Mouse (Mus musculus): Measurements from ENCODE around the gene Ctnna2. TPM values are rescaled to one million over a fixed set of nuclear protein-coding genes. Genes with fewer than 3 reads are reported as not detected.

Gene Ctnna2
- total and polyA plus RNA-seq, 2 experiments from 2014 or later: 95.0 to 150 TPM

GRCm38 (mm10) chr6:77391663-77392062 is 587.8 kb downstream of the Ctnna2 start:
- Histone ChIP-seq H3K4me3 (ENCODE audit: low read length) (no peak overlapping the region), H3K4me2 (ENCODE audit: low read depth, low read length) (no peak overlapping the region), H3K4me1 (ENCODE audit: insufficient read depth, low read length) (no peaks in the 10 kb centered on the region), H3K27ac (no peak overlapping the region), H3K36me3 (ENCODE audit: insufficient read depth, low read length) (no peaks in the 10 kb centered on the region), H3K9me3 (ENCODE audit: low read length) (no peaks in the 10 kb centered on the region), H3K27me3 (ENCODE audit: insufficient read depth, low read length) (no peaks in the 10 kb centered on the region), H3K9ac (replicated peaks; ENCODE audit: low read length) (no peak overlapping the region)
- 87% methylated on average over 1 of the region's 1 CpGs for WGBS
- DNase-seq (ENCODE audit: low spot score): no peak
- no peak for ATAC-seq
- TF ChIP-seq CTCF (IDR thresholded peaks at IDR 0.05; ENCODE audit: low read depth): no peak

DNA sequence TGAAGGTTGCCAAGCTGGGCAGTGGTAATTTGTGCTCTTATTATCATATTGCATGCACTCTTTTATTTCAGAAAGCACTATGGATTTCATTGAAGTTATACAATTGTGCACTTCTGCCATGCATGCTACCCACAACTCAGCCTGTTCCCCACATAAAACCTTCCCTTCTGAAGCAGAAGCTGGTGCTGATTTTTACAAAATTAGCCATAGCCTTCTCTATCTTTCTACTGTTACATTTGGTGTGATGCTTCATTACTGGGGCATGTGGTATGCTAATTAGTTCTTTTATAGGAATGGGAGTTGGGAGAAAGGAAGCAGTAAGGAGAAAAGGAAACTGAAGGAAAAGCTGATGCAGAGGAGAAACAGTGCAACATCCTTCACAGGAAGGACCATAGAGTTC is 598.2 kb downstream of the Ctnna2 start:
- Histone ChIP-seq H3K9ac (replicated peaks; ENCODE audit: low read length) (no peak overlapping the region), H3K27ac (no peak overlapping the region), H3K36me3 (ENCODE audit: insufficient read depth, low read length) (no peaks in the 10 kb centered on the region), H3K4me3 (ENCODE audit: low read length) (no peak overlapping the region), H3K9me3 (ENCODE audit: low read length) (no peaks in the 10 kb centered on the region), H3K4me1 (ENCODE audit: insufficient read depth, low read length) (no peaks in the 10 kb centered on the region), H3K4me2 (ENCODE audit: low read depth, low read length) (no peak overlapping the region), H3K27me3 (ENCODE audit: insufficient read depth, low read length) (no peaks in the 10 kb centered on the region)
- no peak for DNase-seq (ENCODE audit: low spot score)
- TF ChIP-seq CTCF (IDR thresholded peaks at IDR 0.05; ENCODE audit: low read depth): no peak
- no peak for ATAC-seq

DNA sequence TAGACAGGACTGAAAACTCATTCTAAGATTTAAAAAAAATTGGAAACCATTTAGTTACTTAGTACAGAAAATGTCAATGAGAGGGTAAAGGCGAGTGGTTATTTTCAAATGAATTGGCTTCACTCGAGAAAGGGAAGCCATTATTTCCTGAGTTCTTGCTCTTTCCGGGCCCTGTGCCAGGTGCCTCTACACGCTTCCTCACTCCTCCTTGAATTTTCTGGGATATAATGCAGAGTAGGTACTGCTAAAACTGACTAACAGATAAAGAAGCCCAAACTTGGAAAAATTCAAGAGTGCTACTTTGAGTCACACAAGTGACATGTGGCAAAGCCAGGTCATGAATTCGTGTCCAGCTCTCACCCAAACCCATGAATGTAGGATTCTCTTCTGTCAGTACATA is 606.4 kb downstream of the Ctnna2 start:
- Histone ChIP-seq H3K4me3 (ENCODE audit: low read length) (no peak overlapping the region), H3K27me3 (ENCODE audit: insufficient read depth, low read length) (no peaks in the 10 kb centered on the region), H3K4me2 (ENCODE audit: low read depth, low read length) (no peak overlapping the region), H3K36me3 (ENCODE audit: insufficient read depth, low read length) (no peaks in the 10 kb centered on the region), H3K9me3 (ENCODE audit: low read length) (no peaks in the 10 kb centered on the region), H3K9ac (replicated peaks; ENCODE audit: low read length) (no peak overlapping the region), H3K27ac (no peak overlapping the region), H3K4me1 (ENCODE audit: insufficient read depth, low read length) (no peaks in the 10 kb centered on the region)
- 55% methylated on average over 5 of the region's 5 CpGs for WGBS
- DNase-seq (ENCODE audit: low spot score) (peak; percentile 28), ATAC-seq (no peak)
- no peak for TF ChIP-seq CTCF (IDR thresholded peaks at IDR 0.05; ENCODE audit: low read depth)

GRCm38 (mm10) chr6:77371147-77371546 is 608.4 kb downstream of the Ctnna2 start:
- no peaks in the 10 kb centered on the region for H3K4me1 ChIP-seq (ENCODE audit: insufficient read depth, low read length)
- H3K36me3 ChIP-seq (ENCODE audit: insufficient read depth, low read length): no peaks in the 10 kb centered on the region
- DNase-seq (ENCODE audit: low spot score) (no peak), ATAC-seq (no peak)
- H3K9me3 ChIP-seq (ENCODE audit: low read length): no peaks in the 10 kb centered on the region
- WGBS: 87% methylated on average over 2 of the region's 2 CpGs
- no peak overlapping the region for H3K4me2 ChIP-seq (ENCODE audit: low read depth, low read length)
- TF ChIP-seq CTCF (IDR thresholded peaks at IDR 0.05; ENCODE audit: low read depth): no peak
- H3K4me3 ChIP-seq (ENCODE audit: low read length): no peak overlapping the region
- H3K27me3 ChIP-seq (ENCODE audit: insufficient read depth, low read length): no peaks in the 10 kb centered on the region
- no peak overlapping the region for H3K27ac ChIP-seq
- H3K9ac ChIP-seq (replicated peaks; ENCODE audit: low read length): no peak overlapping the region

GRCm38 (mm10) chr6:77358471-77358837 is 621.0 kb downstream of the Ctnna2 start:
- Histone ChIP-seq H3K4me2 (ENCODE audit: low read depth, low read length) (no peak overlapping the region), H3K9me3 (ENCODE audit: low read length) (no peaks in the 10 kb centered on the region), H3K36me3 (ENCODE audit: insufficient read depth, low read length) (no peaks in the 10 kb centered on the region), H3K27ac (peak overlapping the region; percentile 57; the same call in 1 of the 2 replicates), H3K4me3 (ENCODE audit: low read length) (no peak overlapping the region), H3K27me3 (ENCODE audit: insufficient read depth, low read length) (no peaks in the 10 kb centered on the region), H3K9ac (replicated peaks; ENCODE audit: low read length) (no peak overlapping the region), H3K4me1 (ENCODE audit: insufficient read depth, low read length) (no peaks in the 10 kb centered on the region; the same call in 1 of the 2 replicates)
- 52% methylated on average over 6 of the region's 6 CpGs for WGBS
- DNase-seq (ENCODE audit: low spot score) (no peak), ATAC-seq (0 out of 2 replicates have a peak, but pooled peaks have one; percentile 4)
- TF ChIP-seq CTCF (IDR thresholded peaks at IDR 0.05; ENCODE audit: low read depth): no peak

DNA sequence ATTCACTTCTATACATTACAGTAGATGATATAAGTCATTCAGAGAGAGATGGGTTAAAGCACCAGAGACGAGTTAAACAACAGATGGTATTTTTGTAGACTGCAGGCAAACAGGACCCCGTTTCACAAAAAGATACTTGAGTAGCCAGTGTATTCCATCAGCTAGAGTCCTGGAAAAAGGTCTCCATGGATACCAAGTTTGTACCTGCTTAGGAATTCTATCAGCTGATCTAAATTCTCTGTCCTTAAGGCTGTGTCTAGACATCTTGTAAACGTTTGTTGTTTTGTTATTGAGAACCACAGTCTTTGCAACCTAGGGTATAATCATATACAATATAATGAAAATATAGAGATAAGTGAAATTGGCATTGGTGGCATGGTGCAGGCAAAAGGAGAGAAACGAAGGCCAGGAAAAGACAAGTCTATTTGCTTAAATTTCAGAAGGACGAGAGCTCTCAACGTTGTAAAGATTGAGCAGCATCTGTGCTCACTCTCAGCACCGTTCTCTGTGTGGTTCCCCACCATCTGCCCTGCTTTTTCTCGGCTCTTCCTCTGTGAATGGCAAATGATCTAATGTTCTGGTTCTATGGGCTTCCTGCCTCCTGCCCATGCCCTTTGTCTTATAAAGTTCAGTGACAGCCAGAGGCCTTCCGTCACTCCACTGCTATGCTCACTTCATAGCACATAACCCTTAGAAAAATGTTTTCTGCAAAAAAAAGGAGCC is 621.6 kb downstream of the Ctnna2 start:
- 29% methylated on average over 9 of the region's 9 CpGs for WGBS
- H3K4me1 ChIP-seq (ENCODE audit: insufficient read depth, low read length): no peaks in the 10 kb centered on the region; the same call in 1 of the 2 replicates
- peak overlapping the region; percentile 57 for H3K27ac ChIP-seq
- DNase-seq (ENCODE audit: low spot score): peak; percentile 59
- H3K4me2 ChIP-seq (ENCODE audit: low read depth, low read length): no peak overlapping the region
- H3K9ac ChIP-seq (replicated peaks; ENCODE audit: low read length): no peak overlapping the region
- no peaks in the 10 kb centered on the region for H3K27me3 ChIP-seq (ENCODE audit: insufficient read depth, low read length)
- no peak overlapping the region for H3K4me3 ChIP-seq (ENCODE audit: low read length)
- no peak for TF ChIP-seq CTCF (IDR thresholded peaks at IDR 0.05; ENCODE audit: low read depth)
- peak; percentile 84 for ATAC-seq
- H3K9me3 ChIP-seq (ENCODE audit: low read length): no peaks in the 10 kb centered on the region
- H3K36me3 ChIP-seq (ENCODE audit: insufficient read depth, low read length): no peaks in the 10 kb centered on the region

DNA sequence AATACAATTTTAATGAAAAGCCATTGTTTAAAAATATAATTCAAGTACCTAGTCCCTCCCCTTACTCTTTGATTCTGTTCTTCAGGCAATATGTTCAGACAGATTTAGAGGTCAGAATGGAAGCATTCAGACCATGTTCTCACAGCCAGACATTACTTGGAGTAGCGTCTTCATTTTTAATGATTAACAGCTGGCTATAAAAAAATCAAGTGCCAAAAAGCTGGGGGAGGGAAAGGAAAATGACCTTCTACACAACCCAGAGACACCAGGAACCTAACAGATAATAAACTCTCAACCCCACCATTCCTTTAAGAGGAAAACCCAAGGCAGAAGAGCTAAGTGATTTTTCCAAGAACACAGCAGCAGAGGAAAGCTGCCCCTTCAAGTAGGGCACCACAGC is 624.7 kb downstream of the Ctnna2 start:
- Histone ChIP-seq H3K9ac (replicated peaks; ENCODE audit: low read length) (no peak overlapping the region), H3K4me2 (ENCODE audit: low read depth, low read length) (no peak overlapping the region), H3K27ac (no peak overlapping the region), H3K36me3 (ENCODE audit: insufficient read depth, low read length) (no peaks in the 10 kb centered on the region), H3K9me3 (ENCODE audit: low read length) (no peaks in the 10 kb centered on the region), H3K27me3 (ENCODE audit: insufficient read depth, low read length) (no peaks in the 10 kb centered on the region), H3K4me3 (ENCODE audit: low read length) (no peak overlapping the region), H3K4me1 (ENCODE audit: insufficient read depth, low read length) (no peaks in the 10 kb centered on the region; the same call in 1 of the 2 replicates)
- DNase-seq (ENCODE audit: low spot score): no peak
- TF ChIP-seq CTCF (IDR thresholded peaks at IDR 0.05; ENCODE audit: low read depth): no peak
- ATAC-seq: no peak
- 30% methylated on average over 1 of the region's 1 CpGs for WGBS

Measured in hindbrain, postnatal 0 days (tissue).